Mouse (Mus musculus) hindbrain, embryonic 12.5 days (tissue): ENCODE results near the gene Dynll2. TPM values are rescaled to one million over a fixed set of nuclear protein-coding genes. Genes with fewer than 3 reads are reported as not detected.
A peak's percentile ranks its signal among the peaks of the same experiment; 100 is the strongest.

Experiments used
- ATAC-seq: fragments of 200-750 bp; cut with Nextera tagmentation; 2 replicates; pipeline ENCODE4 v1.8.0; 2017; ENCODE audit warnings: moderate TSS enrichment; ENCODE audit not compliant: low FRiP score
- H3K27ac ChIP-seq: fragments of 300-500 bp; sonication (generic); 2 replicates; pipeline ENCODE4 v1.5.1; 2016; ENCODE audit warnings: mild to moderate bottlenecking
- H3K27me3 ChIP-seq: fragments of 300-500 bp; sonication (generic); 2 replicates; pipeline ENCODE4 v1.6.1; 2016; ENCODE audit warnings: mild to moderate bottlenecking
- H3K36me3 ChIP-seq: fragments of 300-500 bp; sonication (generic); 2 replicates; pipeline ENCODE4 v1.6.1; 2016; ENCODE audit warnings: mild to moderate bottlenecking
- H3K4me1 ChIP-seq: fragments of 300-500 bp; sonication (generic); 2 replicates; pipeline ENCODE4 v1.6.1; 2016
- H3K4me2 ChIP-seq: fragments of 300-500 bp; sonication (generic); replicated peaks from 2 replicates; pipeline ENCODE4 v1.6.1; 2016; ENCODE audit warnings: mild to moderate bottlenecking
- H3K4me3 ChIP-seq: fragments of 300-500 bp; sonication (generic); 2 replicates; pipeline ENCODE4 v1.5.1; 2016; ENCODE audit warnings: mild to moderate bottlenecking
- H3K9ac ChIP-seq: fragments of 300-500 bp; sonication (generic); 2 replicates; pipeline ENCODE4 v1.6.1; 2016; ENCODE audit warnings: mild to moderate bottlenecking, moderate library complexity
- H3K9me3 ChIP-seq: fragments of 300-500 bp; sonication (generic); replicated peaks from 2 replicates; pipeline ENCODE4 v1.6.1; 2016; ENCODE audit warnings: mild to moderate bottlenecking
- WGBS: fragments of 180-500 bp; shearing (Covaris S2); methylation state at CpG from one replicate; pipeline ENCODE4 v1.1.7; 2016; 5-methylcytosine and 5-hydroxymethylcytosine counted together
- polyA plus RNA-seq: library from polyadenylated mRNA; unstranded; fragments of >200 nt; fragmentation: Nextera tagmentation; extraction: Ambion mirVana; gene quantifications from 2 replicates; pipeline ENCODE4 v1.2.1, GENCODE M21; 2016

Gene Dynll2
- polyA plus RNA-seq, 1 experiment from 2014 or later: 39.9 TPM

DNA sequence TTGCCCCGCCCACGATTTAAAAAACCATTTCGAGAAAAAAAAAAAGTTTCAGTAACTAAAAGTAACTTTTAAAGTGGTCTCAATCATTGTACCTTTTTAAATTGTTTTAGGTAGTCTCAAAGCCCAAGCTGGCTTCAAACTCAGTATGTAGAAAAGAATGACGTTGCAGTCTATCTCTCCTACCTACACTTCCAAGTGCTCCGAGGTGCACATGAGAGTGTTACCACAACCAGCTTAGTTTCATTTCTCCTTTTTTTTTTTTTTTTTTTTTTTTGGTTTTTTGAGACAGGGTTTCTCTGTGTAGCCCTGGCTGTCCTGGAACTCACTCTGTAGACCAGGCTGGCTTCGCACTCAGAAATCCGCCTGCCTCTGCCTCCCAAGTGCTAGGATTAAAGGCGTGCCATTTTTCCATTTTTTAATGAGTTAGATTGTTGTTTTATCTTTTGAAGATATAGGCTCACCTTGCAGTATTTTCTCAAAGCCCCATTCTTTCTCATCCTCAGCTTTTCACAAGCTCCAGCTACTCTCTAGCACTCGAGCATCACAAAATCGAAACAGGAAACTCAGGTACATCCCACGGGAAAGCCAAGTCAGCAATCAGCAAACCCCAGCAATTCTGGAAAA, 25.4 kb upstream of the Dynll2 start:
- Histone ChIP-seq H3K9me3 (no peaks in the 10 kb centered on the region), H3K27ac (no peak overlapping the region), H3K4me2 (no peak overlapping the region), H3K4me3 (no peak overlapping the region), H3K4me1 (peaks cover 11% of the 10 kb centered on the region), H3K27me3 (no peaks in the 10 kb centered on the region), H3K36me3 (no peaks in the 10 kb centered on the region), H3K9ac (no peak overlapping the region)
- 92% methylated on average over 11 of the region's 11 CpGs for WGBS
- no peak for ATAC-seq

DNA sequence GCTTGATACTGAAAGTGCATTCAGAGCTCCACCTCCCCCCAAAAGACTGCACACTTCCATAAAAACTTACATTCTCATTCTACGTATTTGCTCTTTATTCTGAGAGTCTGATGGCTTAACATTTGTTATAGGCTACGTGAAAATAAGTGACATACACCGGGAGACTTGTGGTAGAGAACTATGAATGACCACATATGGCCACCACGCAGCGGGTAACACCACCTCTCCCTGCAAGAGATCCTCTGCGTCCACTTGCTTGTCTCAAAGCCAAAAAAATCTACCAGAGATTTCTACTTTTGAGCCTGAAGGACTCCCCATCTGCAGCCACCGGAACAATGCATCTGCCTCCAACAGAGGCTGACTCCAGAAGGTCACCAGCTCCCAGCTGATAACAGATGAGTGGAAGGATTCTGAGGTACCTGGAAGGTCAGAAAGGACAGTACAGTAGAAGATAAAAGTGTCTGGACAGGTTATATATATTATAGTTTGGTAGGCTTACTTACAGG, 24.6 kb upstream of the Dynll2 start:
- no peak overlapping the region for H3K4me2 ChIP-seq
- H3K27ac ChIP-seq: no peak overlapping the region
- no peak for ATAC-seq
- H3K9me3 ChIP-seq: no peaks in the 10 kb centered on the region
- WGBS: 89% methylated on average over 7 of the region's 7 CpGs
- no peaks in the 10 kb centered on the region for H3K36me3 ChIP-seq
- no peak overlapping the region for H3K4me3 ChIP-seq
- H3K9ac ChIP-seq: no peak overlapping the region
- peaks cover 11% of the 10 kb centered on the region for H3K4me1 ChIP-seq
- no peaks in the 10 kb centered on the region for H3K27me3 ChIP-seq

GRCm38 (mm10) chr11:88011208-88011913, 24.0 kb upstream of the Dynll2 start:
- no peaks in the 10 kb centered on the region for H3K36me3 ChIP-seq
- no peak overlapping the region for H3K4me3 ChIP-seq
- H3K4me1 ChIP-seq: peaks cover 11% of the 10 kb centered on the region
- WGBS: 76% methylated on average over 11 of the region's 11 CpGs
- H3K4me2 ChIP-seq: no peak overlapping the region
- no peaks in the 10 kb centered on the region for H3K9me3 ChIP-seq
- H3K9ac ChIP-seq: no peak overlapping the region
- H3K27ac ChIP-seq: no peak overlapping the region
- no peak for ATAC-seq
- no peaks in the 10 kb centered on the region for H3K27me3 ChIP-seq

DNA sequence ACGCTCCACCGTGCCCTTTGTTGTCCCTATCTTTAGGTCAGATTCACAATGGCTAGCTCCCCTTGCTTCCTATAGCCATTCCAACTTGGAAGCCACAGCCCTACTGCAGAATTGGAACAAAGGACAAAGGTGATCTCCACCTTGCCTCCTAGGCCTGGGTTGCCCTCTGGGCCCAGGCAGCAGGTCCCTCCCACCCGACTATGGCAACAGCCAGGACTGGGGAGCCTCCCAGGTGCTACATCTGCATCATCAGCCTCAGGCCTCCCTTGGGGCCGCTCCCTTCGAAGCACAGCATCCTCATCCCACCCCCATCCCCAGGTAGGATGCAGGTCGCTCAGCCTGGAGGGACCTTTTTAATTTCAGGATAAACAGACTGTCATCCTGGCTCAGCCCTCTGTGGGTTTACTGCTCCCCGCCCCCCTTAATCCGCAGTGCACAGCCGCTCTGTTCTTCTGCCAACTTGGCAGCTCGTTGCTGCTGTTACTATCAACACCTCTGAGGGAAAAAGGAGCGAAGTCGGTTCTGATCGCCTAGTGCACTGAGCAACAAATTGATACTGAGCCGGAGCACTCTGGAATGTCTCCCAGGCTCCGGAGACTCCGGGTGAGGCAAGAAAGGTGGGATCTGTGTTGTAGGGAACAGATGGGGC, 22.3 kb upstream of the Dynll2 start:
- Histone ChIP-seq H3K9ac (0 out of 2 replicates have a peak overlapping the region, but pooled peaks have one; percentile 5), H3K36me3 (no peaks in the 10 kb centered on the region), H3K27ac (no peak overlapping the region), H3K9me3 (no peaks in the 10 kb centered on the region), H3K4me3 (no peak overlapping the region), H3K4me1 (peaks cover 11% of the 10 kb centered on the region), H3K4me2 (peak overlapping the region; percentile 19), H3K27me3 (no peaks in the 10 kb centered on the region)
- no peak for ATAC-seq
- 28% methylated on average over 16 of the region's 16 CpGs for WGBS

DNA sequence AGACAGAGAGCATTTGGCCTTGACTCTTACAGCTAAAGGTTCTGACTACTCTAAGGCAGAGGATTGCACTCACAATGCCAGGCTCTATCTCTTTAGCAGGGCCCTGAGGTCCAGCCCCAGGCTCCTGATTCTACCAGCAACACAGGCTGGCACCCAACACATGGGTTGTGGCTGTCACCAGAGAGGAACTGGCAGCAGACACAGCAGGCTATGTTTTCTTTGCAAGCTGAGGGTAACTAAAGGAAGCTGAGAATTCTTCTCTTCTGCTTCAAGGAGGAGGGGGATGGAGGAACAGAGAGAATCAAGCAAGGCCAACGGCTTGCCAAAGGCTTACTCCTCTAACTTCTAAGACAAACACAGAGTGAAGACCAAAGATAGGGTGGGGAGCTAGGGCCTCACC, 21.3 kb upstream of the Dynll2 start:
- ATAC-seq: no peak
- WGBS: 71% methylated on average over 1 of the region's 1 CpGs
- Histone ChIP-seq H3K27me3 (no peaks in the 10 kb centered on the region), H3K9ac (no peak overlapping the region), H3K4me2 (no peak overlapping the region), H3K9me3 (no peaks in the 10 kb centered on the region), H3K4me1 (peaks cover 11% of the 10 kb centered on the region), H3K4me3 (no peak overlapping the region), H3K27ac (no peak overlapping the region), H3K36me3 (no peaks in the 10 kb centered on the region)

DNA sequence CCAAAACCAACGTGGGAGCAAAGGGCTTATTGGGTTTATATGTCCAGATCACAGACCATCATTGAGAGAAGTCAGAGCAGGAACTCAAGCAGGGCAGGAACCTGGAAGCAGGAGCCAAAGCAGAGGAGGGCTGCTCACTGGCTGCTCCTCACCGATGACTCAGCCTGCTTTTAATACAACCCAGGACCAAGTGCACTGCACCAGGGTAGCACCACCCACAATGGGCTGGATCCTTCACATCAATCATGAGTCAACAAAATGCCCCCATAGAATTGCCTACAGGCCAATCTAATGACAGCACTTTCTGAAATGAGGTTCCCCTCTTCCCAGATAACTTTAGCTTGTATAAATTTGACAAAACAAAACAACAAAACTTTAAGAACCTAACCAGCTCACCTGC, 16.8 kb upstream of the Dynll2 start:
- no peak for ATAC-seq
- Histone ChIP-seq H3K4me2 (no peak overlapping the region), H3K4me1 (peaks cover 2% of the 10 kb centered on the region; the same call in 1 of the 2 replicates), H3K27ac (no peak overlapping the region), H3K27me3 (no peaks in the 10 kb centered on the region), H3K36me3 (peaks cover 9% of the 10 kb centered on the region; the same call in 1 of the 2 replicates), H3K4me3 (no peak overlapping the region), H3K9ac (no peak overlapping the region), H3K9me3 (no peaks in the 10 kb centered on the region)
- WGBS: 75% methylated on average over 2 of the region's 2 CpGs

DNA sequence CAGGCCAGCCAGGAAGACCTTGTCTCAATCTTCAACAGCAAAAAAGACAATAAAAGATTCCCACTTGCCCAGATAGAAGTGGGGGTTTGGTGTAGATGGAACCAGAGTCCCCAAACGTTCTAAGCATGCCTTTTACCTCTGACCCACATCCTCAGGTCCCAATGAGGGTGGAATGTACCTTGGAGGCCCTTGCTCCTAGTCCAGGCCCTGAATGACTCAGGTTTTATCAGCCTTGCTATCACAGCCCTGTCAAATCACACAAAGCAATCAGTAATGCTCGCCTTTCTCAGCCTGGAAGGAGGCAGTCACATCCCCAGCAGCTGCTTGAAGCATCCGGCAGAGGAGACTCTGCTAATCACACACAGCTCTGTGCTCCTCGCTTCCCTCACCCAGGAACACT, 15.4 kb upstream of the Dynll2 start:
- H3K27ac ChIP-seq: no peak overlapping the region
- no peak for ATAC-seq
- H3K27me3 ChIP-seq: no peaks in the 10 kb centered on the region
- H3K4me1 ChIP-seq: no peaks in the 10 kb centered on the region
- H3K9me3 ChIP-seq: no peaks in the 10 kb centered on the region
- no peak overlapping the region for H3K9ac ChIP-seq
- H3K4me3 ChIP-seq: no peak overlapping the region
- no peak overlapping the region for H3K4me2 ChIP-seq
- peaks cover 10% of the 10 kb centered on the region; the same call in 1 of the 2 replicates for H3K36me3 ChIP-seq
- 69% methylated on average over 4 of the region's 4 CpGs for WGBS

DNA sequence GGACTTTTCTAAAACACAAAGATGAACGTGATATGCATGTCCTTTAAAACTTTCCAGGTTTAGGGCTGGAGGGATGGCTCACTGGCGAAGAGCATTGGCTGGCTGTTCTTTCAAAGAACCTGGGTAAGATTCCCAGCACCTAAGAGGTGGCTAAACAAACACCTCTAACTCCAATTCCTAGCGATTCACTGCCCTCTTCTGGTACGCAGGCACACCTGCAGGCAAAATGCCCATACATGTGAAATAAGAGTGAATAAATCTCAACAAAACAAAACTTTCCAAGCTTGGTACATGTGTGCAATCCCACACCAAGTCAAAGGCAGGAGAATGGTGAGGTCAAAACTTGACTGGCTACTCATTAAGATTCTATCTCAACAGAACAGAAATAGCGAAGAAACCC, 12.4 kb upstream of the Dynll2 start:
- Histone ChIP-seq H3K4me1 (no peaks in the 10 kb centered on the region), H3K9me3 (no peaks in the 10 kb centered on the region), H3K9ac (no peak overlapping the region), H3K27me3 (no peaks in the 10 kb centered on the region), H3K27ac (no peak overlapping the region), H3K4me2 (no peak overlapping the region), H3K4me3 (no peak overlapping the region), H3K36me3 (peaks cover 10% of the 10 kb centered on the region; the same call in 1 of the 2 replicates)
- WGBS: 92% methylated on average over 5 of the region's 5 CpGs
- no peak for ATAC-seq

DNA sequence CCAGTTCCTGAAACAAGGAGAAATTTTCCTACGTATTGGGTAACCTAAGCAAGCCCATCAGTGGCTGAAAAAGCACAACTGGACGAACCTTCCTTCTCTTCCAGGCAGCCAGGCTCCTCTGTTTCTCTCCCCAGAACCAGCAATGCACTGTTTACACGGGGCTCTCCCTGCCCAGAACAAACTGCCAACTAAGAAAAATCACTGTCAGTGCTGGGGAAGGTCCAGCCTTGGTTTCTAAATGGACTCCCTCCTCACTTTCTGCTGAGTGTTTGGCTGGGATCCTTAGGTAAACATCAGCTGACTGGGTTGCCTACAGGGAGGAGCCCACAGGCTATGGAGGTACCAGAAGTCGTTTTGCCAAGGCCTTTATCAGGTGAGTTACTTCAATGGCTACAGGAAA, 4.5 kb upstream of the Dynll2 start:
- no peaks in the 10 kb centered on the region for H3K36me3 ChIP-seq
- H3K4me3 ChIP-seq: no peak overlapping the region
- no peak overlapping the region for H3K4me2 ChIP-seq
- no peak overlapping the region for H3K27ac ChIP-seq
- no peaks in the 10 kb centered on the region for H3K27me3 ChIP-seq
- peaks cover 8% of the 10 kb centered on the region; the same call in 1 of the 2 replicates for H3K4me1 ChIP-seq
- no peaks in the 10 kb centered on the region for H3K9me3 ChIP-seq
- WGBS: 53% methylated on average over 4 of the region's 4 CpGs
- no peak overlapping the region for H3K9ac ChIP-seq
- no peak for ATAC-seq

- H3K27ac ChIP-seq: peak overlapping the region; percentile 98
- H3K4me1 ChIP-seq: peaks cover 39% of the 10 kb centered on the region
- no peak for ATAC-seq
- H3K36me3 ChIP-seq: peaks cover 12% of the 10 kb centered on the region
- peak overlapping the region; percentile 99 for H3K9ac ChIP-seq
- H3K27me3 ChIP-seq: no peaks in the 10 kb centered on the region
- peak overlapping the region; percentile 100 for H3K4me3 ChIP-seq
- 63% methylated on average over 11 of the region's 11 CpGs for WGBS
- H3K9me3 ChIP-seq: no peaks in the 10 kb centered on the region
- peak overlapping the region; percentile 89 for H3K4me2 ChIP-seq
These were observed 528 bp upstream of the Dynll2 start for GRCm38 (mm10) chr11:87987861-87988260.

- peaks cover 44% of the 10 kb centered on the region for H3K4me1 ChIP-seq
- 3% methylated on average over 13 of the region's 13 CpGs for WGBS
These were observed 1.1 kb downstream of the Dynll2 start for GRCm38 (mm10) chr11:87986141-87986741.

DNA sequence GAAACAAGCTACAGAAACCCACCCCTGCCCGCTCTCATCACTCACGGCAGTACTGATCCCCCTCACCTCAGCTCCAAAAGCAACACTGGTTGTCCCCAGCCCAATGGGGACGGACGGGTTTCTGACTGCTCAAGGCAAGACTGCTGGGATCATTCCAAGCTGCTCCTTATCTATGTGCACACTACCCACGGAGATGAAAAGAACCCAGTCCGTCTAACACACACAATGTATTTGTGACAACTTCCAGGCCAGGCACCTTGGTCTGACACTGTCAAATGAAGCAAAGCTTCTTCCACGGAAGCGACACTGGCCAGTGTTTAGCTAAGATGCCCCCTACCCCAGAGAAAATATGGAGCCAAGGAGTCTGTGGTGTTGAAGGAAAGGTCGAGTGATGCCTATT, 1.7 kb downstream of the Dynll2 start:
- ATAC-seq: no peak
- H3K27ac ChIP-seq: no peak overlapping the region

More at GRCm38 (mm10) chr11:87986141-87986741, 1.1 kb downstream of the Dynll2 start:
- H3K27ac ChIP-seq: peak overlapping the region; percentile 98
- 0 out of 2 replicates have a peak, but pooled peaks have one; percentile 1 for ATAC-seq
- no peaks in the 10 kb centered on the region for H3K27me3 ChIP-seq
- H3K4me3 ChIP-seq: peak overlapping the region; percentile 100
- no peaks in the 10 kb centered on the region for H3K9me3 ChIP-seq
- H3K9ac ChIP-seq: peak overlapping the region; percentile 99
- H3K4me2 ChIP-seq: peak overlapping the region; percentile 89
- peaks cover 27% of the 10 kb centered on the region for H3K36me3 ChIP-seq

More for the DNA sequence above, 1.7 kb downstream of the Dynll2 start:
- peak overlapping the region; percentile 89 for H3K4me2 ChIP-seq
- no peaks in the 10 kb centered on the region for H3K9me3 ChIP-seq
- WGBS: 41% methylated on average over 9 of the region's 9 CpGs
- peaks cover 44% of the 10 kb centered on the region for H3K4me1 ChIP-seq
- peak overlapping the region; percentile 100 for H3K4me3 ChIP-seq
- H3K27me3 ChIP-seq: no peaks in the 10 kb centered on the region
- H3K9ac ChIP-seq: peak overlapping the region; percentile 99
- H3K36me3 ChIP-seq: peaks cover 33% of the 10 kb centered on the region
